Mouse (Mus musculus): ENCODE results near the gene Opa1. TPM values are rescaled to one million over a fixed set of nuclear protein-coding genes. Genes with fewer than 3 reads are reported as not detected.

Opa1 gene
- total RNA-seq (2017), result 54.1 and 58.0 TPM in 2 replicates

GRCm38 (mm10) chr16:29579167-29579786 is at the start of gene Opa1:
TSS of gene Opa1 (plus strand) at chr16:29579334.
- ATAC-seq (ENCODE audit: extremely low read depth, insufficient number of reproducible peaks, low FRiP score, poor library complexity, severe bottlenecking), result peak; percentile 96

- ATAC-seq (ENCODE audit: extremely low read depth, insufficient number of reproducible peaks, low FRiP score, poor library complexity, severe bottlenecking), result no peak
These were observed 45.5 kb upstream of the Opa1 start for GRCm38 (mm10) chr16:29533641-29534040.

- ATAC-seq (ENCODE audit: extremely low read depth, insufficient number of reproducible peaks, low FRiP score, poor library complexity, severe bottlenecking), result no peak
These were observed 43.3 kb upstream of the Opa1 start for GRCm38 (mm10) chr16:29535866-29536265.

- no peak for ATAC-seq (ENCODE audit: extremely low read depth, insufficient number of reproducible peaks, low FRiP score, poor library complexity, severe bottlenecking)
These were observed 42.5 kb upstream of the Opa1 start for GRCm38 (mm10) chr16:29536411-29537204.

- no peak for ATAC-seq (ENCODE audit: extremely low read depth, insufficient number of reproducible peaks, low FRiP score, poor library complexity, severe bottlenecking)
These were observed 39.2 kb upstream of the Opa1 start for GRCm38 (mm10) chr16:29539906-29540305.

GRCm38 (mm10) chr16:29541261-29541683 is 37.9 kb upstream of the Opa1 start:
- no peak for ATAC-seq (ENCODE audit: extremely low read depth, insufficient number of reproducible peaks, low FRiP score, poor library complexity, severe bottlenecking)

GRCm38 (mm10) chr16:29544829-29545228 is 34.3 kb upstream of the Opa1 start, which contains the start of gene Atp13a4:
TSS of gene Atp13a4 (minus strand) at chr16:29544864.
- no peak for ATAC-seq (ENCODE audit: extremely low read depth, insufficient number of reproducible peaks, low FRiP score, poor library complexity, severe bottlenecking)

GRCm38 (mm10) chr16:29559667-29560066 is 19.5 kb upstream of the Opa1 start:
- no peak for ATAC-seq (ENCODE audit: extremely low read depth, insufficient number of reproducible peaks, low FRiP score, poor library complexity, severe bottlenecking)

- ATAC-seq (ENCODE audit: extremely low read depth, insufficient number of reproducible peaks, low FRiP score, poor library complexity, severe bottlenecking), result no peak
These were observed 18.7 kb upstream of the Opa1 start for GRCm38 (mm10) chr16:29560454-29560853.

GRCm38 (mm10) chr16:29560869-29561268 is 18.3 kb upstream of the Opa1 start:
- ATAC-seq (ENCODE audit: extremely low read depth, insufficient number of reproducible peaks, low FRiP score, poor library complexity, severe bottlenecking), result no peak

GRCm38 (mm10) chr16:29574013-29574412 is 5.1 kb upstream of the Opa1 start:
- ATAC-seq (ENCODE audit: extremely low read depth, insufficient number of reproducible peaks, low FRiP score, poor library complexity, severe bottlenecking), result no peak

GRCm38 (mm10) chr16:29575620-29576019 is 3.5 kb upstream of the Opa1 start:
- no peak for ATAC-seq (ENCODE audit: extremely low read depth, insufficient number of reproducible peaks, low FRiP score, poor library complexity, severe bottlenecking)

- no peak for ATAC-seq (ENCODE audit: extremely low read depth, insufficient number of reproducible peaks, low FRiP score, poor library complexity, severe bottlenecking)
These were observed 648 bp downstream of the Opa1 start for GRCm38 (mm10) chr16:29579787-29580176.

- ATAC-seq (ENCODE audit: extremely low read depth, insufficient number of reproducible peaks, low FRiP score, poor library complexity, severe bottlenecking), result no peak
These were observed 13.0 kb downstream of the Opa1 start for GRCm38 (mm10) chr16:29592171-29592570.

GRCm38 (mm10) chr16:29597122-29597521 is 18.0 kb downstream of the Opa1 start:
- no peak for ATAC-seq (ENCODE audit: extremely low read depth, insufficient number of reproducible peaks, low FRiP score, poor library complexity, severe bottlenecking)

GRCm38 (mm10) chr16:29605546-29605945 is 26.4 kb downstream of the Opa1 start:
- no peak for ATAC-seq (ENCODE audit: extremely low read depth, insufficient number of reproducible peaks, low FRiP score, poor library complexity, severe bottlenecking)

GRCm38 (mm10) chr16:29607131-29607530 is 28.0 kb downstream of the Opa1 start:
- ATAC-seq (ENCODE audit: extremely low read depth, insufficient number of reproducible peaks, low FRiP score, poor library complexity, severe bottlenecking), result no peak

- no peak for ATAC-seq (ENCODE audit: extremely low read depth, insufficient number of reproducible peaks, low FRiP score, poor library complexity, severe bottlenecking)
These were observed 35.6 kb downstream of the Opa1 start for GRCm38 (mm10) chr16:29614762-29615161.

GRCm38 (mm10) chr16:29629053-29629452 is 49.9 kb downstream of the Opa1 start:
- ATAC-seq (ENCODE audit: extremely low read depth, insufficient number of reproducible peaks, low FRiP score, poor library complexity, severe bottlenecking), result no peak

- ATAC-seq (ENCODE audit: extremely low read depth, insufficient number of reproducible peaks, low FRiP score, poor library complexity, severe bottlenecking), result no peak
These were observed 56.6 kb downstream of the Opa1 start for GRCm38 (mm10) chr16:29635780-29636179.
